Mouse (Mus musculus): ENCODE data around the gene Taf15. TPM values are rescaled to one million over a fixed set of nuclear protein-coding genes. Genes with fewer than 3 reads are reported as not detected.

Gene Taf15
- total and polyA plus RNA-seq, 3 experiments, result 29.9 to 106 (median 47.1) TPM

- Histone ChIP-seq H3K9me3 (replicated peaks) (no peaks in the 10 kb centered on the region), H3K4me1 (ENCODE audit: insufficient read depth, low read depth, low read length) (no peaks in the 10 kb centered on the region), H3K36me3 (replicated peaks) (no peaks in the 10 kb centered on the region), H3K4me3 (ENCODE audit: low read depth, low read length) (no peak overlapping the region), H3K27me3 (ENCODE audit: insufficient read depth, low read length) (peaks cover under 1% of the 10 kb centered on the region; the same call in 1 of the 2 replicates)
- ATAC-seq (ENCODE audit: extremely low read depth, insufficient number of reproducible peaks, low FRiP score, poor library complexity, severe bottlenecking), result no peak
- TF ChIP-seq CTCF (IDR thresholded peaks at IDR 0.05; ENCODE audit: low read depth, low read length) (no peak), POLR2AphosphoS5 (IDR thresholded peaks at IDR 0.05; ENCODE audit: insufficient replicate concordance, low read depth, low read length) (no peak), GATA1 (IDR thresholded peaks at IDR 0.05; ENCODE audit: borderline replicate concordance, low read length) (no peak), TAL1 (conservative IDR thresholded peaks at IDR 0.05; ENCODE audit: low read depth, low read length) (no peak), GATA2 (IDR thresholded peaks at IDR 0.05; ENCODE audit: borderline replicate concordance, low read depth, low read length) (no peak)
- DNase-seq (ENCODE audit: low spot score), result no peak
Measured at GRCm38 (mm10) chr11:83529024-83529423, 56.1 kb downstream of the Taf15 start.

DNA sequence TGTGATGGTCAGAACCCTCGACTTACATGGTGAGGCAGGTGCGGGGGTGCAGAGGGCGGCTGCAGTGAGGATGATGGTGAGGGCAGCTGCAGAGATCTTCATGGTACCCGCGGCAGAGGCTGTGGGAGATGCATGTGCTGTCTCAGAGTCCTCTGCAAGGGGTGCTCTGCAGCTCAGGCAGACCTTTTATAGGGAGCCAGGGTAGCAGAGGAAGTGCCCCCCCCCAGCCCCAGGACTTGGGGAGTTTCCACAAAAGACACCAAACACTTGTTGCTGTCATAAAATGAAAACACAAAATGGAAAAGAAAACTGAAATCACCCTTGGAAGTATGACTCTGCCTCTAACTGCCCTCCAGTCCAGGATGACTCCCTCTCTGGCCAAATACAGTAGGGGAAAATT, 57.5 kb downstream of the Taf15 start, which contains the start of gene Ccl5:
Ccl5 (minus strand) TSS at position 159 of the 400 bp plus-strand sequence.
- Histone ChIP-seq H3K4me1 (ENCODE audit: insufficient read depth, low read depth, low read length) (peaks cover 3% of the 10 kb centered on the region; the same call in 1 of the 2 replicates), H3K36me3 (replicated peaks) (no peaks in the 10 kb centered on the region), H3K4me3 (ENCODE audit: low read depth, low read length) (no peak within 1 kb of the TSS), H3K9me3 (replicated peaks) (no peaks in the 10 kb centered on the region), H3K27me3 (ENCODE audit: insufficient read depth, low read length) (peaks cover 2% of the 10 kb centered on the region; the same call in 1 of the 2 replicates)
- TF ChIP-seq CTCF (IDR thresholded peaks at IDR 0.05; ENCODE audit: low read depth, low read length) (no peak), TAL1 (conservative IDR thresholded peaks at IDR 0.05; ENCODE audit: low read depth, low read length) (no peak), GATA2 (IDR thresholded peaks at IDR 0.05; ENCODE audit: borderline replicate concordance, low read depth, low read length) (no peak), GATA1 (IDR thresholded peaks at IDR 0.05; ENCODE audit: borderline replicate concordance, low read length) (no peak), POLR2AphosphoS5 (IDR thresholded peaks at IDR 0.05; ENCODE audit: insufficient replicate concordance, low read depth, low read length) (no peak)
- ATAC-seq (ENCODE audit: extremely low read depth, insufficient number of reproducible peaks, low FRiP score, poor library complexity, severe bottlenecking) (no peak), DNase-seq (ENCODE audit: low spot score) (no peak)

- H3K27me3 ChIP-seq (ENCODE audit: insufficient read depth, low read length), result 0 out of 2 replicates have a peak, but pooled peaks cover 2% of the 10 kb centered on the region
- ATAC-seq (ENCODE audit: extremely low read depth, insufficient number of reproducible peaks, low FRiP score, poor library complexity, severe bottlenecking), result no peak
- no peak overlapping the region for H3K4me3 ChIP-seq (ENCODE audit: low read depth, low read length)
- no peak for TF ChIP-seq TAL1 (conservative IDR thresholded peaks at IDR 0.05; ENCODE audit: low read depth, low read length)
- TF ChIP-seq CTCF (IDR thresholded peaks at IDR 0.05; ENCODE audit: low read depth, low read length), result no peak
- no peak for TF ChIP-seq POLR2AphosphoS5 (IDR thresholded peaks at IDR 0.05; ENCODE audit: insufficient replicate concordance, low read depth, low read length)
- no peak for TF ChIP-seq GATA2 (IDR thresholded peaks at IDR 0.05; ENCODE audit: borderline replicate concordance, low read depth, low read length)
- TF ChIP-seq GATA1 (IDR thresholded peaks at IDR 0.05; ENCODE audit: borderline replicate concordance, low read length), result no peak
- no peaks in the 10 kb centered on the region for H3K36me3 ChIP-seq (replicated peaks)
- no peak for DNase-seq (ENCODE audit: low spot score)
- H3K9me3 ChIP-seq (replicated peaks), result no peaks in the 10 kb centered on the region
- peaks cover 3% of the 10 kb centered on the region for H3K4me1 ChIP-seq (ENCODE audit: insufficient read depth, low read depth, low read length)
Measured at GRCm38 (mm10) chr11:83533192-83533591, 60.3 kb downstream of the Taf15 start.

GRCm38 (mm10) chr11:83534143-83534542, 61.3 kb downstream of the Taf15 start:
- Histone ChIP-seq H3K27me3 (ENCODE audit: insufficient read depth, low read length) (peaks cover 6% of the 10 kb centered on the region; the same call in 1 of the 2 replicates), H3K4me3 (ENCODE audit: low read depth, low read length) (no peak overlapping the region)

GRCm38 (mm10) chr11:83534609-83535423, 61.9 kb downstream of the Taf15 start:
- Histone ChIP-seq H3K4me3 (ENCODE audit: low read depth, low read length) (no peak overlapping the region), H3K4me1 (ENCODE audit: insufficient read depth, low read depth, low read length) (peaks cover 3% of the 10 kb centered on the region), H3K27me3 (ENCODE audit: insufficient read depth, low read length) (peaks cover 6% of the 10 kb centered on the region; the same call in 1 of the 2 replicates), H3K9me3 (replicated peaks) (no peaks in the 10 kb centered on the region), H3K36me3 (replicated peaks) (no peaks in the 10 kb centered on the region)
- ATAC-seq (ENCODE audit: extremely low read depth, insufficient number of reproducible peaks, low FRiP score, poor library complexity, severe bottlenecking) (no peak), DNase-seq (ENCODE audit: low spot score) (no peak)
- TF ChIP-seq CTCF (IDR thresholded peaks at IDR 0.05; ENCODE audit: low read depth, low read length) (no peak), TAL1 (conservative IDR thresholded peaks at IDR 0.05; ENCODE audit: low read depth, low read length) (no peak), POLR2AphosphoS5 (IDR thresholded peaks at IDR 0.05; ENCODE audit: insufficient replicate concordance, low read depth, low read length) (no peak), GATA2 (IDR thresholded peaks at IDR 0.05; ENCODE audit: borderline replicate concordance, low read depth, low read length) (no peak), GATA1 (IDR thresholded peaks at IDR 0.05; ENCODE audit: borderline replicate concordance, low read length) (no peak)

More at GRCm38 (mm10) chr11:83534143-83534542, 61.3 kb downstream of the Taf15 start:
- no peak for TF ChIP-seq GATA1 (IDR thresholded peaks at IDR 0.05; ENCODE audit: borderline replicate concordance, low read length)
- TF ChIP-seq POLR2AphosphoS5 (IDR thresholded peaks at IDR 0.05; ENCODE audit: insufficient replicate concordance, low read depth, low read length), result no peak
- TF ChIP-seq TAL1 (conservative IDR thresholded peaks at IDR 0.05; ENCODE audit: low read depth, low read length), result no peak
- no peak for TF ChIP-seq CTCF (IDR thresholded peaks at IDR 0.05; ENCODE audit: low read depth, low read length)
- no peak for TF ChIP-seq GATA2 (IDR thresholded peaks at IDR 0.05; ENCODE audit: borderline replicate concordance, low read depth, low read length)
- H3K4me1 ChIP-seq (ENCODE audit: insufficient read depth, low read depth, low read length), result peaks cover 3% of the 10 kb centered on the region
- H3K9me3 ChIP-seq (replicated peaks), result no peaks in the 10 kb centered on the region
- no peaks in the 10 kb centered on the region for H3K36me3 ChIP-seq (replicated peaks)
- ATAC-seq (ENCODE audit: extremely low read depth, insufficient number of reproducible peaks, low FRiP score, poor library complexity, severe bottlenecking) (no peak), DNase-seq (ENCODE audit: low spot score) (no peak)

GRCm38 (mm10) chr11:83536831-83537230, 63.9 kb downstream of the Taf15 start:
- peaks cover 3% of the 10 kb centered on the region for H3K4me1 ChIP-seq (ENCODE audit: insufficient read depth, low read depth, low read length)
- no peaks in the 10 kb centered on the region for H3K36me3 ChIP-seq (replicated peaks)
- no peak overlapping the region for H3K4me3 ChIP-seq (ENCODE audit: low read depth, low read length)
- DNase-seq (ENCODE audit: low spot score) (no peak), ATAC-seq (ENCODE audit: extremely low read depth, insufficient number of reproducible peaks, low FRiP score, poor library complexity, severe bottlenecking) (no peak)
- peaks cover 6% of the 10 kb centered on the region; the same call in 1 of the 2 replicates for H3K27me3 ChIP-seq (ENCODE audit: insufficient read depth, low read length)
- H3K9me3 ChIP-seq (replicated peaks), result no peaks in the 10 kb centered on the region
- TF ChIP-seq GATA1 (IDR thresholded peaks at IDR 0.05; ENCODE audit: borderline replicate concordance, low read length), result no peak
- TF ChIP-seq GATA2 (IDR thresholded peaks at IDR 0.05; ENCODE audit: borderline replicate concordance, low read depth, low read length), result no peak
- no peak for TF ChIP-seq POLR2AphosphoS5 (IDR thresholded peaks at IDR 0.05; ENCODE audit: insufficient replicate concordance, low read depth, low read length)
- no peak for TF ChIP-seq CTCF (IDR thresholded peaks at IDR 0.05; ENCODE audit: low read depth, low read length)
- no peak for TF ChIP-seq TAL1 (conservative IDR thresholded peaks at IDR 0.05; ENCODE audit: low read depth, low read length)

Data from G1E (cell line).